Mouse (Mus musculus) heart, adult 2 months (tissue): Measurements from ENCODE around the gene Sfswap. TPM values are rescaled to one million over a fixed set of nuclear protein-coding genes. Genes with fewer than 3 reads are reported as not detected.

ENCODE experiments used
- DNase-seq, 2 experiments: peaks; one replicate each; pipeline ENCODE4 v3.0.0; 2021
- H3K27ac ChIP-seq: fragments of 200-600 bp; 2 replicates; pipeline ENCODE4 v1.8.1; 2022
- H3K27me3 ChIP-seq: fragments of 200-500 bp; 2 replicates; pipeline ENCODE4 v1.6.1; 2012; ENCODE audit warnings: mild to moderate bottlenecking, low read length, inconsistent platforms, mixed read lengths; ENCODE audit not compliant: control insufficient read depth, insufficient read depth
- H3K36me3 ChIP-seq: fragments of 200-500 bp; 2 replicates; pipeline ENCODE4 v1.6.1; 2012; ENCODE audit warnings: low read length, inconsistent platforms; ENCODE audit not compliant: control insufficient read depth, insufficient read depth
- H3K4me1 ChIP-seq: fragments of 200-500 bp; 2 replicates; pipeline ENCODE4 v1.6.1; 2011; ENCODE audit warnings: low read length; ENCODE audit not compliant: control insufficient read depth, insufficient read depth
- H3K4me3 ChIP-seq: fragments of 200-600 bp; 2 replicates; pipeline ENCODE4 v1.8.1; 2022
- H3K79me2 ChIP-seq: fragments of 200-500 bp; replicated peaks from 2 replicates; pipeline ENCODE4 v1.6.1; 2012; ENCODE audit warnings: mild to moderate bottlenecking, inconsistent platforms, low read length, moderate library complexity, mixed read lengths; ENCODE audit not compliant: control insufficient read depth, insufficient read depth
- H3K9ac ChIP-seq: fragments of 200-500 bp; 2 replicates; pipeline ENCODE4 v1.6.1; 2012; ENCODE audit warnings: low read depth, mild to moderate bottlenecking, control low read depth, inconsistent platforms, low read length, mixed read lengths
- CTCF ChIP-seq: fragments of 200-600 bp; IDR thresholded peaks from 2 replicates; pipeline ENCODE4 v1.8.1; 2022; ENCODE audit warnings: antibody characterized with exemption, mild to moderate bottlenecking, moderate library complexity
- EP300 ChIP-seq: fragments of 200-500 bp; IDR thresholded peaks from 2 replicates; pipeline ENCODE4 v1.6.1; 2011; ENCODE audit warnings: low read depth, low read length, control low read depth; ENCODE audit not compliant: insufficient read depth
- POLR2A ChIP-seq: fragments of 200-500 bp; IDR thresholded peaks from 2 replicates; pipeline ENCODE4 v1.6.1; 2011; ENCODE audit warnings: mild to moderate bottlenecking, low read depth, low read length, control low read depth; ENCODE audit not compliant: insufficient read depth
- WGBS: fragments of 180-500 bp; shearing (Covaris S2); methylation state at CpG from one replicate; pipeline ENCODE4 v1.1.7; 2018; 5-methylcytosine and 5-hydroxymethylcytosine counted together
- intact Hi-C: fragments of 180-260 bp; cut with DNase I; formaldehyde crosslinking; loops from one replicate; pipeline ENCODE4 v1.15.1; 2025
- polyA plus RNA-seq: library from polyadenylated mRNA; depleted of rRNA; stranded (reverse); fragments of >200 nt; gene quantifications from 2 replicates; pipeline ENCODE4 v1.2.3, GENCODE M21; 2012
- total RNA-seq, 2 experiments: library from RNA; stranded (reverse); gene quantifications; 2 replicates each; pipeline ENCODE4 v1.2.3; 2021

The Sfswap gene
- total and polyA plus RNA-seq, 3 experiments: 24.1 to 33.1 (median 25.9) TPM

DNA sequence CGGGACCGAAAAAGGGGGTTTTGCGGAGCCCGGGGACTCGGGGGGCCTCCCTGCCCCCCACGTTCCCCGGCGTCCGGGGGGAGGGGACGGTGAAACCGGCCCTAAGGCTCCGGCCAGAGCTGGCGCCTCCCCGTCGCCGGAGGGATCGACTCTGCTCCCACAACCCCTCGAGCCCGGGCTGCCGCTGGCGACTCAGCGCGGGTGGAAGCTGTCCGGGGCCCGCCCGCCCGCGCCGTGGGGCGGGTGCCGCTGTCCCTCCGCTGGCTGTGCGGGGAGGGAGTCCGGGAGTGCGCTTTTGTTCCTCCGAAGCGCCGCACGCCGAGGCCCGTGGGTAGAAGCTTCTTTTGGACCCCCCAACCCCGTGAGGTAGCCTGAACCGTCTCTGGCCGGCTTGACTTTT is 650 bp downstream of the Sfswap start:
- H3K4me1 ChIP-seq: peaks cover 4% of the 10 kb centered on the region
- DNase-seq: peak in 1 of 2 experiments; percentile 37
- H3K79me2 ChIP-seq: peaks cover 5% of the 10 kb centered on the region
- WGBS: 0% methylated on average over 28 of the region's 44 CpGs
- H3K4me3 ChIP-seq: peak overlapping the region; percentile 89
- H3K36me3 ChIP-seq: peaks cover 5% of the 10 kb centered on the region
- H3K27ac ChIP-seq: peak overlapping the region; percentile 99
- intact Hi-C loops: loop anchor here (2.0 to 10.0 kb wide), 2 partner anchors 85 to 223 kb away; partner anchors contain the start of gene Nipsnap2
- peak overlapping the region; percentile 92 for H3K9ac ChIP-seq
- no peaks in the 10 kb centered on the region for H3K27me3 ChIP-seq
- TF ChIP-seq EP300 (no peak), POLR2A (no peak), CTCF (no peak)

DNA sequence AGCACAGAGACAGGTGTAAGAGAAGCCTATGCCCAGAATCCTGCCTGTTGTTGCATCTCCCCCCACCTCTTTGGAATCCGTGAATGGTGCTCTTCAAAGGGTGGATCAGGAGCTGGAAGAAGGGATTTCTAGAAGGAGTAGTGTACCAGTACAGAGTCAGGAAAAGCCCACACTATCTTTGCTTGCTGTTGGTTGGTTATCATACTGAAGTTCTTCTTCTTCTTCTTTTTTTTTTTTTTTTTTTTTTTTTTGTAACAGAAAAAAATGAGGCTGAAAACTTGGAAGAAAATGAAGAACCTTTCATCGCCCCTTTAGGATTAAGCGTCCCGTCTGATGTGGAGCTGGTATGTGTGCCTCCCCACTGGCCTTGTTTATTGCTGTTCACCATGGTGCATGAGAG is 5.9 kb downstream of the Sfswap start:
- H3K27me3 ChIP-seq: no peaks in the 10 kb centered on the region
- DNase-seq: no peak
- TF ChIP-seq CTCF (no peak), POLR2A (no peak), EP300 (no peak)
- no peak overlapping the region for H3K9ac ChIP-seq
- H3K4me3 ChIP-seq: no peak overlapping the region
- H3K4me1 ChIP-seq: peaks cover 4% of the 10 kb centered on the region
- intact Hi-C loops: loop anchor here (10.0 kb wide), 1 partner anchor 218 kb away; the partner anchor contains the start of gene Nipsnap2
- no peak overlapping the region for H3K27ac ChIP-seq
- H3K36me3 ChIP-seq: peaks cover 5% of the 10 kb centered on the region
- H3K79me2 ChIP-seq: no peaks in the 10 kb centered on the region; the same call in none of the 2 replicates
- 95% methylated on average over 4 of the region's 4 CpGs for WGBS

DNA sequence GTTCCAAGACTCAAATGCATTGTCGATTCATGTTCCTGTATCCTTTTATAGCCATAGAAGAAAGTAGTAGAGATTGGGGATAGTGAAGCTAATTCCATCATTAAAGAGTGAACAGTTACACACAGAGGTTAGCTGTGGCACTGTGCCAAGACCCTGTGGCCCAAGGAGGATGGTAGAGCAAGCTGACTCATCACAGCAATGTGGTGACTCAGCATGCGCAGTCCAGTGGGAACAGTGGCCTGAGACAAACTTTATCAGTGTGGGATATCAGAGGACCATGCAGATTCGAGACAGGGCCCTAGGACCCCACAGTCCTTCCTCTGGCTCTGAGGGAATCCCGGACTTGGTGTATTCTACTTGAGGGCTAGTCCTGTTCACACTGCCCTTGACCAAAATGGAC is 17.2 kb downstream of the Sfswap start:
- TF ChIP-seq EP300 (no peak), CTCF (no peak), POLR2A (no peak)
- no peak overlapping the region for H3K4me3 ChIP-seq
- no peaks in the 10 kb centered on the region for H3K27me3 ChIP-seq
- peaks cover 5% of the 10 kb centered on the region for H3K36me3 ChIP-seq
- H3K27ac ChIP-seq: no peak overlapping the region
- 67% methylated on average over 4 of the region's 4 CpGs for WGBS
- peaks cover 2% of the 10 kb centered on the region; the same call in 1 of the 2 replicates for H3K79me2 ChIP-seq
- no peak for DNase-seq
- no peak overlapping the region for H3K9ac ChIP-seq
- intact Hi-C loops: no loop called here
- H3K4me1 ChIP-seq: peaks cover 3% of the 10 kb centered on the region

DNA sequence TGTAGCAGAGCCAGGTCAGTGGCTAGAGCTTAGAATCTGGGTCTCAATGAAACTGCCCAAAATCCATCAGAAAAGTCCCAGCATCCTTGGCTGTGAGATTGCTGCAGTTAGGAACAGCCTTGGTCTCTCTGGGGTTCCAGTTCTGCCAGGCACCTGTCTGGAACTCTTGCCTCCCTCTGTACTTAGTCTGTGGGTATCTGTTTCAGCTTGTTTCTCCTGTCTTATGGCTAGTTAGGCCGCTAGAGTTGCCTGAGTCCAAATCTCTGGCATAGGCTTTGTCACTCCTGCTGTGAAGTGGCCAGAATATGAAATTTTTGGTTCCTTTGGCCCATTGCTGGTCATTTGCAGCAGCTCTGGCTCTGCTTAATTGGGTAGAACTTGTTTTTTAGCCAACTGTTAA is 17.8 kb downstream of the Sfswap start:
- WGBS: 69% methylated on average over 1 of the region's 1 CpGs
- peaks cover 8% of the 10 kb centered on the region for H3K4me1 ChIP-seq
- peaks cover 2% of the 10 kb centered on the region; the same call in 1 of the 2 replicates for H3K79me2 ChIP-seq
- intact Hi-C loops: no loop called here
- no peaks in the 10 kb centered on the region for H3K27me3 ChIP-seq
- H3K9ac ChIP-seq: no peak overlapping the region
- peaks cover 5% of the 10 kb centered on the region for H3K36me3 ChIP-seq
- no peak overlapping the region for H3K4me3 ChIP-seq
- TF ChIP-seq POLR2A (no peak), EP300 (no peak), CTCF (no peak)
- no peak overlapping the region for H3K27ac ChIP-seq
- no peak for DNase-seq

DNA sequence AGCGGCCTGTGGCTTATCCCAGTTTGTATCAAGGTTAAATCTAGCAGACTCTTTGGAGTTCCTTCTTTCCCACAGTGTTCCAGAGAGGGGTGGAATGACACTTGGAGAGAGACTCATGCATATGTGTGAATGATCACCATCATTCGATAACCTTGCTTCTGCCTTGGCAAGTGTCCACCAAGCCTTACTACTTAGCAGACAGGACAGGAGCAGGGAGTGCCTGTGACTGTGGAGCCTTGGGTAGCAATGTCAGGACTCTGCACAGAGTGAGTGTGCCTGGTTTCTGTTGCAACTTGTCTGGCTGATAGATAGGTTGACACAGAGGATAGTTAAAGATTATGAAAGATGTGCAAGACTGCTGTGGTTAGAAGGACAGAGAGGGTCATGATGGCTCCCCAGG is 18.6 kb downstream of the Sfswap start:
- Histone ChIP-seq H3K4me3 (no peak overlapping the region), H3K27me3 (no peaks in the 10 kb centered on the region), H3K27ac (no peak overlapping the region), H3K9ac (no peak overlapping the region), H3K79me2 (peaks cover 2% of the 10 kb centered on the region; the same call in 1 of the 2 replicates), H3K4me1 (peaks cover 9% of the 10 kb centered on the region), H3K36me3 (peaks cover 7% of the 10 kb centered on the region)
- intact Hi-C loops: no loop called here
- no peak for DNase-seq
- WGBS: 66% methylated on average over 2 of the region's 2 CpGs
- TF ChIP-seq CTCF (no peak), EP300 (no peak), POLR2A (no peak)

DNA sequence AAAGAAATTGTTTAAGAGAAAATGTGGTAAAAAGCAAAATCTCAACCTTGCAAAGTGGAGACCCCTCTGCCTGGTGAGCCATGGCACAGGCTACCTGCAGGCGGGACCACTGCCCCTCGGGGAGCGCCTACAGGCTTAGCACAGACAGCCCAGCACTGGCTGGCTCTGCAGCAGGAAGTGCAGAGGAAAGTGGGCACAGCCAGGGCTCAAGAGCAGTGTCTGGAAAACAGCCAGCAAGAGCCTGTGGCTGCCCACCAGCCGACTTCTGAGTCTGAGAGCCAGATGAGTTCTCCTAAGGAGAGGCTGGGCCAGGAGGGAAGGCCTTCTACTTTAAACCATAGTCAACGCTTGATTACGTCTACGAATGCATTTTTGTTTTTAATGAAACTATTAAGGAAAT is 20.5 kb downstream of the Sfswap start:
- no peak overlapping the region for H3K27ac ChIP-seq
- no peak overlapping the region for H3K9ac ChIP-seq
- H3K79me2 ChIP-seq: peaks cover 2% of the 10 kb centered on the region; the same call in 1 of the 2 replicates
- H3K4me3 ChIP-seq: no peak overlapping the region
- intact Hi-C loops: no loop called here
- no peaks in the 10 kb centered on the region for H3K27me3 ChIP-seq
- H3K4me1 ChIP-seq: peaks cover 14% of the 10 kb centered on the region
- peaks cover 7% of the 10 kb centered on the region for H3K36me3 ChIP-seq
- TF ChIP-seq POLR2A (no peak), CTCF (no peak), EP300 (no peak)
- WGBS: 76% methylated on average over 7 of the region's 7 CpGs
- no peak for DNase-seq
